Mouse (Mus musculus): ENCODE measurements at regions not wholly inside any gene's neighbourhood (a gene's known extent, or its start where the extent isn't known, plus 50 kb on each side); places are given as distances from the start of the nearest gene placed in this dataset.

DNA sequence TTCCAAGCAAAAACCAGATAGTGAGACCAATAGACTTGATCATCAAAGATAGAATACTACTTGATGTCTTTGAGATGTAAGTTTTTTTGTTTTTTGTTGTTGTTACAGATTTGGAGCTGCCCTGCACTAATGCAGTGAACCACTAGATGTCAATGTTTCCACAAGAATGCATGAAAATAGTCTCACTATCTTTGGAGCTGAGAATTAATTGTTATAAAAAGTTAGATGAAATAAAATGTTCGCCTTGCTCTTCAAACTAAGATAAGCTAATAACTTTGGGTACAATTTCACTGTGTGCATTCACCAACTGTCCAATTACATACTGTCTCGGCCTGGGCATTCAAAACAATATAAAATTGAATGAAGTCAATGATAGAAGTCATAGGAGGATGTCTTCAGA, 223.2 kb upstream of the Agtr1b start:
- peak; percentile 8 to 43 for DNase-seq
- intact Hi-C loops (cut with DNase I), result no loop called here

DNA sequence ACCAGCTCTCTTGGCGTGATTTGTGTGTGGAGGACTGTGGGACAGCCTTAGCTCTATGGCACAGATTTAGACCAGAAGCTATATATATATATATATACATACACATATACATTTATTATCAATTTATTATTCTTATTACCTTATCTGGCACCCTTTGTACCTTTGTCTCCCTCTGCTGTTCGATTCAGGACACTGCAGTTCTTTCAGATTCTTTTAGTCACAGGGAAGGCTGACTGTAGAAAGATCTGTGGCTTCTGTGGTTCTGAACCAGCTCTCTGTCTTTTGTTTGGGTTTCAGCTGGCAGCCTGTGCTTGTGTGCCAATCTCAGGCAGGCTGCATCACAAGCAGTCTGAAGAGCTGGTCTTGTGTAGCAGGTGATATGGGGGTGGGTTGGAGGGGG, 184.6 kb upstream of the Agtr1b start:
- peak in 1 of 2 experiments; percentile 1 for DNase-seq
- intact Hi-C loops (cut with DNase I), result no loop called here

DNA sequence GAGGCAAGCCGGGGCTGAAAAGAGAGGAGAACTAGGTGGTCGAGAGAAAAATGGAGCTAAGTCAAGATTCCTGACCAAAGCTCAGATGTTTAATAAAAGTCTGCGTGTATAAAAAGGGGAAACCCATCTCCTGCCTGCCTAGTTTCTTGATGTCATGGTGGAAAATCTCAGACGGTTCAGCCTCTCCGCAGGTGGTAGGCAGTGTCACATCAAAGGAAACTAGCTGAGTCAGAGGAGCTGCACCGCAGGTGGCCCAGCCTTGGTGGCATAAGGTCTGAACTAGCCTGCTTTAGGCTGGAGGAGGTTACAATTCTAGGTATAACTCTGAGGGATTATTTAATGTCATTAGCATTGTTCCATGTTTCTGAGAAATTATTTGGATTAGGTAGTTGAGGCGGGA, 177.0 kb upstream of the Agtr1b start:
- no peak for DNase-seq

DNA sequence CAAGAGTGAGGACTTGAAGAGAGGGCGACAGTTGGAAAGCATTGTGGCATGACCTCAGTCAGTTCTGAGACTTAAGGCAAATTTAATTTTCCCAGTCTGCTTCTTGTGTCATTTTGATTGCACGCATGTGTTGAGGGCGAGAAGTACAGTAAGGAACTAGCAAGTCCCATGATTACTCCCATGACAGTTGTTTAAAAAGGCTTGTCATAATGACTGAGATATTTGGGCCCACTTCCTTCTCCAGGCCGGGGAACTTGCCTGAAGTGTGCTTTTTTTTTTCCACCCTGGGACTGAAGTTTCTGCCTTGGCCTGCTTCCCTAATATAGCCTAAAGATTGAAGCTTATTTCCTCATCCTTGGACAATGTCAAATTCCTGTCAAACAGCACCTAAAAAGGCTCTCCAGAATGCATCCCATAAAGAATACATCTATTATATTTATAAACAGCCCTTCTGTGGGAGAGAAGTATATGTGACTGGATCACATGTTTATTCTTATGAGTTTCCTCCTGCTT, 171.6 kb upstream of the Agtr1b start:
- no peak for DNase-seq
- intact Hi-C loops (cut with DNase I), result no loop called here

More for the DNA sequence above, 177.0 kb upstream of the Agtr1b start:
- intact Hi-C loops (cut with DNase I), result no loop called here

DNA sequence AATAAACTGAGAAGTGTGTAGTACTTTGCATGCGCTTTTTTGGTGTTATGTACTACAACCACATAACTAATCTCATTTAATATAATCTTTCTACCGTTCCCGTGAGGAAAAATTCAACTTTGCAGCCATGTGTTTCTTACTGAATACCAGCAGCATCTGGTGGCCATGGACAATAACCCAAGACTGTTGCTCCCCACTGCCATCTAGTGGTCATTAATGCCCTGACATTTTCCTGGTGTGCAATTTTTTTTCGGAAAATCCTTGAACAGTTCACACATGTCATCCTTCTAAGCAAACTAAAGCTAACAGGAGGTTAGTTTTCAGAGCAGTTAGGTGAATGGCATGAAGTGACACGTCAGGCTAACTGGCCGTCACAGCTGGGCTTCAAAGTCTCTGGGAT, 153.8 kb upstream of the Agtr1b start:
- intact Hi-C loops (cut with DNase I), result no loop called here

DNA sequence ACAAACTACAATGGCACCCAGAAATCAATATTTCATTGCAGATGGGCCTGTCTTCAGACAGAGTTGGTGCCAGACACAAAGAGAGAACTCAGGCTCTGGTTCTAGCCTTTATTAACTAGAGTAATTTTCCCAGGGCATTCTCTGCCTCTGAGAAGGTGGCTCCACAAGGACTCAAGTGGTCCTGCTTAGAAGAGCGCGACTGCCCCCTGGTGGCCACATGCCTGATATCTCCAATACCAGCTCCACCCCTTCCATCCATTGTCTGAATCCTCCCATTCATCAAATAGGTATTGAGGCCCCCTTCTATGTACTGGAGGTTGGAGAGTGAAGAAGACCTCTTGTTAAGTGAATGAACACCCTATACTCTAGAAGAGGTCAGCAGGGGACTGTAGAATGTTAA, 142.2 kb upstream of the Agtr1b start:
- peak; percentile 71 to 74 for DNase-seq
- intact Hi-C loops (cut with DNase I), result loop anchor here (5.0 to 10.0 kb wide), 2 partner anchors 252 to 604 kb away; no protein-coding TSS in a partner anchor

More for the DNA sequence above, 153.8 kb upstream of the Agtr1b start:
- DNase-seq, result peak; percentile 9 to 25

DNA sequence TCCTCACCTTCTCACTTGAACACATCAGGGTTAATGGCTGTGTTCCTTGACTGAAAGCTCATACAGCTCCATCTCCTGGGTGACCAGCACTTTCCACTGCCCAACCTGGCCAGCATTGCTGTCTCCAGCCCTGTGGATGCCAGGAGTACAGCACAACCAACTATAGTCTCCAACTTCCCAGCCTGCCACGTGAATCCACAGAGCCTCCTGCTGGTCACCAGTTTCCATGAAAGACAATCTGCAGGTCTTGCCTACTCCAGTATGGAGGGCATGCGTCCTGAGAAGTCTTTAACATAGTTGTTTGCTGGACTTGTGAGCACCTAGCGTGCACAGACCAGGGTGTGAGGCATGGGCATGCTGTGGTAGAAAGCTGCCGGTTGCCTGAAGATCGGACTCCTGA, 138.6 kb upstream of the Agtr1b start:
- intact Hi-C loops (cut with DNase I), result loop anchor here (5.0 to 10.0 kb wide), 2 partner anchors 248 to 601 kb away; no protein-coding TSS in a partner anchor
- no peak for DNase-seq

All from heart, postnatal 14 days (tissue).